Mouse (Mus musculus): ENCODE data around the gene Mthfd2l.
A peak's percentile ranks its signal among the peaks of the same experiment; 100 is the strongest.

Gene Mthfd2l

DNA sequence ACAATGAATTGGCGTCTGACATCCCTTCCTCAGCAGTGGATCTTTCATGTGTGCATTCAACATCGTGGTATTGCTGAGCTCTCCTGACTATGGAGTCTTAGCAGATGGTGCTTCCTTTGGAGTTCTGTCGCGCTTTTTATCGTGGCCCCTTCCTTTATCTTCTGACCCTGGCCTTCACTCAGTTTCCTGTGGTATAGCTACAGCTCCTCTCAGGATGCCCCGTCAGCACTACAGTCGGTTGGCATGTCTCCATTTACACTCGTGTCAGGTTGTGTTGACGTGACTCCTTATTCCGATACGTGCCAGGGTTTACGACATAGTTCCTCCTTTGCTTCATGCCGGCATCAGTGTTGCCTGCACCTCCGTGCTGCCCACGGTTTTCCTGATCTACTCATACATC, 18.6 kb downstream of the Mthfd2l start:
- no peak for DNase-seq

DNA sequence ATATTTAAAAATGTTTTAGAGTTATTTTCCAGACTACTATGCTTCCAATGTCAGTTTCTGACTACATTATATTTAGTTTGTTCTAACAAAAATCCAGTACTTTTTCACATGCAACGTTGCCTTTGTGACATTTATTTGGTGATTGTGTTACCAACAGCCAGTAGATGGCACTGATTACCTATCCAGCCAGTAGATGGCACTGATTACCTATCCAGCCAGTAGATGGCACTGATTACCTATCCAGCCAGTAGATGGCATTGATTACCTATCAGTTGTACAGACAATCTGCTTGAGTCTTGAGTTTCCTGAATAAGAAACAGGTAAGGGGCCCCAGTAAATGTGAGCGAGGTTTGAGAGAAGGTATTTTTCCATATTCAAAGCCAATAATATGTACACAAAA, 20.6 kb downstream of the Mthfd2l start:
- peak; percentile 81 for DNase-seq

DNA sequence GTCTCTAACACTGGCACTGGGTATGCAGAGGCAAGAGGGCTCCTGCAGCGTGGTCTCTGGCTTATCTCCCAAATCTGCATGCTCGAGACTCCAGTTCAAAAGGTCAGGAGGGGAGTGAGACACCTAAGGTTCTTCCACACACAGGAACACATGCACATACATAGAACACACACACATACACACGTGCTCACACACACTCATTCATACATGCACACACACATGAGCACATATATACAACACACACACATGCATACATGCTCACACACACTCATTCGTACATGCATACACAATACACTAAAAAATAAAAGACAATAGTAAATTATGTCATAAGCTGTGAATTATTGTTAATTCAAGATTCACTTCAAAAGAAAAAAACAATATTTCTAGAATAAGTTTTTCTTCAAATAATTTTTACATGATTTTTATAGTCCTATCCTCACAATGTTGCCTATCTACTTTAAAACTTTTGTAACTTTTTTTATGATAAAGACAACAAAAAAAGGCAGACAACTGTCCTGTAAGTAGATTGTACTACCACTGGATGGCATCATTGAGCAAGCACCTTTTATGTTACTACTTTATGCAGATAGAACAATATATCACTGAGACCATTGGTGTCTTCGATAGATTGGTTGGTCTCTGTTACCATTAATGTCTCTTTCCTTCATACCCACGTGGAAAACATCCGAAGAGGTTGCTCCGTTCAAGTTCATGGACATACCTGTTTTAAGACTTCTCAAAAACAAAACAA, 22.0 kb downstream of the Mthfd2l start:
- no peak for DNase-seq

DNA sequence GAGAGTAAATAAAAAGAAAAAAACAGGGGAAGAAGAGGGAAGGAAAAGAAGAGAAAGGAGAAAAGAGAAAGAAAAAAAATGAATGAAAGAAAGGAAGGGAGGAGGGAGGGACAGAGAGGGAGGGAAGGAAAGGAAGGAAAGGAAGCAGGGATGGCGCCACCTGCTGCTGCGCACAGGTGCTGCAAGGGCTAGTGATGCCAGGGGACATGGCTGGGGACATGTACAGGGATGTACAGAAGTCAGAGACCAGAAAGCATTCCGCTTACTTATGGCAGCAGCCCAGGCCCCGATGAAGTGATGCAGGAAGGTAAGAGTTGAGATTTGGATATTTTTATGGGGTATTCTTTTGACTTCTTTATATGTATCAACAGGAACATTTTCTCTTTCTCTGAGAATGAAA, 33.4 kb downstream of the Mthfd2l start:
- peak; percentile 45 for DNase-seq

DNA sequence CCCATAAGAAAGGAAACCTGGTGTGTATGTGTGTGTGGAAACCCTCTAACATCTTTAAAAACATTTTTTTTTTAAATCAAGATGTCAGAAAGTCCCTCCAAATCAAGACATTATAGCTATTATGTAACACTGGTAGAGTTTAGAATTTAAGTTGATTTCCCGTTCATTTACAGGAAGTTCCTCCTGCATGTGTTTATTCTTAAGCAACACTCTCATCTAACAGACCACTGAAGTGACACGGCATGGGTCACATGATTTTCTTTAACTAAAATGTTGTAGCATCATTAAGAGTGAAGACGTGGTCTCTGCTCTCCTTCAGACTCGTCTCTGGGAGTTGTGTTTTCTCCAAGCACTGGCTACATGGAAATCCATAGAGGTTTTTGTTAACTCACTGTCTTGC, 33.8 kb downstream of the Mthfd2l start:
- DNase-seq, result no peak

DNA sequence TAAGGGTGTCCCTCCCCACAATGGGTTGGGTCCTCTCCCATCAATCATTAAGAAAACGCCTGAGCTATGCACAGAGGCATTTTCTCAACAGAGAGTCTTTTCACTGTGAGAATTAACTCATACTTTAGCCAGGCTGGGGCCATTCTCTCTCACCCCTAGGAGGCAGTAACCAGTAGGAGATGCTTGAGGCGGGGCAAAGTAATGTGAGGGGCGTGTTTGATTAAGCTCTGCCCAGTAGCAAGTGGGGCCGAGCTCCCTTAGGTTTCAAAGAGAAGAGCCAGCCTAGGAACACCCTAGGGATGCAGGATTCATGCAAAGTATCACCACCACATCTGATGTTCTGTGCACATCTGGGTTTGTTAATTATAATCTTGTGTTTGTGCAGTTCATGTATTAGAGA, 34.5 kb downstream of the Mthfd2l start:
- DNase-seq, result no peak

DNA sequence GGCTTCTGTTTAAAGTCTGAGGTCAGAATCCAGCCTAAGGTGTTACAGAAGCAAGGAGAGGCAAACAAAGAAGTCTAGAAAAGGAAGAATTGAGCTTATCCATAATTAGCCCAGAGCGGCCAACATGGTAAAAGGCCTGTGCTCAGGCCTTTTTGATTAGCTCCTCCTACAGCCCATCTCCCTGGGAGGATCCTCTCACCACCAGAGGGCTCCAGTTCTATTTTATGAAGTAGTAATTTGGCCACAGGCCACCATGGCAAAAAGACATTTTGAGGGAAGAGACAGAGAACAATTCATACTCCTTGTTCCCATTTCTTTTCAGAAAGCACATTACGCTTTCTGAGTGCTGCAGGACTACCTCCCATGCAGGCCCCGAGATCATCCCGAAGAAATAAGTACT, 46.3 kb downstream of the Mthfd2l start:
- DNase-seq, result peak; percentile 86

DNA sequence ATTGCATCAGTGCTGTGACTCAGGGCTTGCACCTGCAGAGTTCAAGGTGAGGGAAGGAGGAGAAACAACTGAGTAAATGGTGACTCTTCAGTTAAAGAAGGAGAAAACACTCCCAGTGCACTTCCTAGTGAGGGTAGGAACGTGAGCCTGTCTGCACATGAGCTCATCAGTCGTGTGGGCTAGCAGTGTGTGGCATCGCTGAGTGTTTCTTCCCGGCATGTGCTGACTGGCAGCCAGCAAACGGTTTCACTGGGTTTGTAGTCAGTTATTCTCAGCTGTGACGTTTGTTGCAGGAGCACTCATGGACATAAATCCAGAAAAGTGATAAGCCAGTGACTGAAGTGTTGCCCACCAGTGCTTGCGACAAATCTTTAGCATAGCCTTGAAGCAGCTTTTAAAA, 49.4 kb downstream of the Mthfd2l start:
- DNase-seq, result no peak

DNA sequence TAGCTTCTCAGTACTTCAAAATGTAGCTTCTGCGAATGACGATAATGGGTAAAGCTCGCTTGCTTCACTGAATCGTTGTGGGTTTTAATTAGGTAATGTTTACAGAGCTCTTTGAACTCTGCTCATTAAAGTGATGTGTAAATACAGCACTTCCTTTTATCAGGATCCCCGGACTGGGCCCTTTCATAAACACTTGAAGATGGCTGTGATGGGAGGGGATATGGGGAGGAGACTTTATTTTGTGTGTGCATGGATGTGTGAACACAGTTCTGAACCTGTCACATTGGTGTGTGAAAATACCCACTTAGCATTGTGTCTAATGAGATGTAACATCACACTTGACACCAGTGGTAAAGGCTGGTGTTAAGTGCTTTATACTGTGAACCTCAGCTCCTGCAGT, 56.7 kb downstream of the Mthfd2l start:
- DNase-seq, result peak; percentile 2

DNA sequence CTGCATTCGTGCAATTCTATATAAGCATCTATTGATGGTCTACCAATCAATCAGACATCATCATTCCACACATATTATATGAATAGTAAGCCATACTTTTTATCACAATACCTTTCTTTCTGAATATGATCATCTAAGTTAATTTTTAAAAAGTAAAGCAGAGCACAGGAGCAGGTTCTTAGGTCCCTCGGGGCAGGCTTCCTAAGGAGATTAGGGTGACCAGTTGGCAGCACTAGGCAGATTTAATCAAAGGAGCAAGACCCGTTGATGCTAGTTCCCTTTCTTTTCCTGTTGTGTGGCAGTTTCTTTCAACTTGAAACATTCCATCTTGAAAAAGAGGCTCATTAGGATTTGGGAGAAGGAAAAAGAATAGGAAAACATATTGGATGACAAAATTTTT, 57.2 kb downstream of the Mthfd2l start:
- no peak for DNase-seq

DNA sequence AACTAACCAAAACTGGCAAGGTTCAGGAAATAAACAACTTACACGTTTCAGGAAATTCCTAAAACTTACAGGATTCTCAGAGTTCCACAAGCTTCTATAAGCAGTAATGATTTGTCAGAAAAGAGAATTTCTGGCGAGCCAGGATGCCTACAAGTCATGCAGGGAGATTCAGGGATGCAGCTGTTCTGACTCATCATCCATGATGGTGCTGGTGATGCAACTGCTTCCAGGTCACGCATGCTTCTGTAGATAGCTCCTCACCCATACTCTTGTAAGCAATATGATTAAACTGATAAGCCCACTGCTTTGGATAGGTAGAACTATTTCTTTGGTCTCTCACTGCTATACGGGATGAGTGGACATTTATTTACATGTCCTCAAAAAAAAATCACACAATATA, 57.7 kb downstream of the Mthfd2l start:
- no peak for DNase-seq

DNA sequence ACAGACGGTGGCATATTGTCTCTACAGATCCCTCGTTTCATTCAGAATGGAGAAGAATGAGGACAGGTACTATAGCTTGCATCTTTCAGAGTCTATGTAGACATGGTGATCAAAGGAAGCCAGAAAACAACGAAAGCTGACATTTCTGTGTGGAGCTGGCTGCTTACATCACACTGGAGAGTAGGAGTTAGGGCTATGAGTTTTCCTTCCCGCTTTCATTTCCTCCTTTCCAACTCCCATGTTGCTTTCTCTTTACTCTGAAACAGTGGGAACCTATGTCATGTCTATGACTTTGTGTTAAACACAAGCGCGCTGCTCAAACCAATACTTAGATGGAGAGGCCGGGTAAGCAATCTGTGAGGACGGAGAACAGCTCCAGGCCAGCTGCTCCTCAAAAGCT, 69.0 kb downstream of the Mthfd2l start:
- no peak for DNase-seq

DNA sequence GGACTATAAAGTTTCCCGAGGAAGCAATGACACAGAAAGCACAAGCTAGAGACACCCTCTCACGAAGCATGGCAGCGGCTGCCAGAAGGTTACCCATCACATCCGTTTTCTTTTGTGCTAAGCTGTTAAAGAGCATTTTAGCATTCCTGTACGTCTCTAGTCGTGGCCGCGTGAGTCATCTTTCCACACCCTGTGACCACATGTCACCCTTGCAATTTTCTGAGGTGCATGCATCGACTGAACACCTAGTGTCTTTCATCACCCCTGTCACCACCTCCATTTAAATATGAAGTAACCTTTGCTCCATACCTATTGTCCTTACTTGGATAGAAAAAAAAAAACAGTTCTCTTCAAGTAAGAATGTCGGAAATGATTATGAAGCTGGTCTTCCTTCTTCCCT, 84.3 kb downstream of the Mthfd2l start:
- no peak for DNase-seq

DNA sequence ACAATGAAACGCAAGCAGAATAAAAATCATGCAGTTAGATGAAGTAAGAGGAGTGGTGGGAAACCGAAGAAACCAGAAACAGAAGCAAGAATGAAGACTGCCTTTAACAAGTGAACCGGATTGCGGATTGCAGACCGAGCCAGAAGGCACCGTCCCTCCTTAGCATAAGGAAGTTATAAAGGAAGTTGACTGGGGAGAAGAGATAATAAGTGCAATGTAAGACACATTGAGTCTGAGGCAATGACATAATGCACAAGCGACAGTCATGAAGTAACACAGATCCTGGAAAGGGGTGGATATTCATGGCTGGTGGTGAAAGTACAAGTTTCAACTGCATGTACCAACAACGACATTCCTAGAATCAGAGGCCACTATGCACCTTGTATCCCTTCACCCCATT, 92.2 kb downstream of the Mthfd2l start:
- DNase-seq, result no peak

DNA sequence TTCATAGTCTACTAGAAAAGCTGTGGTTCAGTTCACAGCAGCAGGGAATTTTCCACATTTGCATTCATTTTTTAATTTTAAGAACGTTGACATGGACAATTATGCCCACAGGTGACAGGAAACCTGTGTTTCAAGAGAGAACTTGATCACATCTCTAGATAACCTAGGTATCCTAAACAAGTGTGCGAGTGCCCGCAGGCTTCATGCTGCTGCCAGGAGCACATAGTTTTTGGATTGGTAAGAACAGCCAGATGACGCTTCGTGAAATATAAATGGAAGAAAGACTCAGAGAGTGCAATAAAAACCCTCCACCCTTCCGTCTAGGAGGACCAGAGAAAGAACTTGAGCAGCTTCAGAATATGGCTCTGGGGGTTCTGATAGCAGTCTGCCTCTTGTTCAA, 96.2 kb downstream of the Mthfd2l start, which contains the start of gene Epgn:
TSS of gene Epgn (plus strand) at position 301 of the 400 bp plus-strand sequence.
- no peak for DNase-seq

DNA sequence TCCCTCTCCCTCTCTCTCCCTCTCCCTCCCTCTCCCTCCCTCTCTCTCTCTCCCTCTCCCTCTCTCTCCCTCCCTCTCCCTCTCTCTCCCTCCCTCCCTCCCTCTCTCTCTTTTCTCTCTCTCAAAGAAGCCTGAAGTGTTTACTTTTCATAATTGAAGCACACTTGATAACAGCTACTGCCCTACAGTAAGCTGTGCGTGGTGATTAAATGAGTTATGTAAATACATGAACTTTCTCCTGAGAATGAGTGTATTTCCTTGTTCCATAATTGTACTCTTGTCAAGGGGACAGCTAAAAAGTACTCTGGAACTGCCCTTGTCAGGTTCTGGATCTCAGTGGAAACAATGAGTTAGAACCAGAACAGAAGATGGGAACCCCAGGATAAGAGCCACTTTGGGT, 96.9 kb downstream of the Mthfd2l start:
- no peak for DNase-seq

DNA sequence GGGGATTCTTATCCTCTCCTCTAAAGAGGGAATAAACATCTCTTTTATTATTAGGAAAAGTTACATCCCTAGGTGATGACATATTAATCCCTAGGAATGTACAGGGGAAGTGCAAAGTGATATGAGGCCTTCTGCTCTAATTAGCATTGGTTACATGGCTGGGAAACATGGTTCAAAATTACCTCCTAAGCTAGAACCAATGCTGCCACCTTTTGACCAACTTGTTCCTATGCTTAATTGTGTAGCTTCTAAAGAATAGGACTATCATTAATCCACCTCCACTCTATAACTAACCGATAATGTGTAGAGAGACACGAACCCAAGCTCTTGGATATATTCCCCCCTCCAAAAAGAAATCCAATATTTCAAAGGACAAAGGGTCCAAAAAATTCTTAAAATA, 99.7 kb downstream of the Mthfd2l start:
- DNase-seq, result peak; percentile 38

DNA sequence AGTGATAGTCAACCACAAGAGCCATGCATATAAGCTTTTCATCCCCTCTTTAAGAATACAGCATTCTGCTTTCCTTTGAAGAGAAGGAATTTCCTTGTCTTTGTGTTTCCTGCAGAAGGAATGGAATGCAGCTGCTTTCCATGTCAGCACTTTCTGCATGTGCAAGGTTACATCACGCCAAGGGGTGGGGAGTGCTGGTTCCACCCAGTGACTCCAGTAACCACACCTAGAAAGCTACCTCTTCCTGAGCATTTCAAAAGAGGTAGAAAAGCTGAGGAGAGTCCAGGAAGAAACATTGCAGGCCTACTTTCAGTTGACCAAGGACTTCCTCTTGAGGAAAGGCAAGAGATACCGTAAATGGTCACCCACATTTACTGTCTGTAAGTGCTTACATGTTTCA, 104.4 kb downstream of the Mthfd2l start:
- peak; percentile 48 for DNase-seq

DNA sequence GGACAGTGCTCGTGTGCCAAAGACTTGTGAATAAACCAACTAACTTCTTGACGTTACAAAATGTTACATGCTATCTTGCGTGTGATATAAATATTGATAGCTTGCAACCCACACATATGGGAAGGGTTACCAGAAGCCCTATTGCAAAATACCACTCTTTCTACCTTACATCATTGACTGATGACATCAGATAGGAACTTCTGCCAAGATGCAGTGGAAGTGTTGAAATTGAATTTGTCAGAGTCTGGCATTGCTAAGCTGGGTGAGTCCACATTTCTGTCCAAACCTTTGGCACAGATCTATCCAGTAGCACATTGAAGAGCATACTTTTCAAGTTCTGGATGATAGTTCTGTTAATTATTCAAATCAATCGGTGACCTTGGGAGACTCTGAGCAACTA, 105.7 kb downstream of the Mthfd2l start:
- peak; percentile 64 for DNase-seq

DNA sequence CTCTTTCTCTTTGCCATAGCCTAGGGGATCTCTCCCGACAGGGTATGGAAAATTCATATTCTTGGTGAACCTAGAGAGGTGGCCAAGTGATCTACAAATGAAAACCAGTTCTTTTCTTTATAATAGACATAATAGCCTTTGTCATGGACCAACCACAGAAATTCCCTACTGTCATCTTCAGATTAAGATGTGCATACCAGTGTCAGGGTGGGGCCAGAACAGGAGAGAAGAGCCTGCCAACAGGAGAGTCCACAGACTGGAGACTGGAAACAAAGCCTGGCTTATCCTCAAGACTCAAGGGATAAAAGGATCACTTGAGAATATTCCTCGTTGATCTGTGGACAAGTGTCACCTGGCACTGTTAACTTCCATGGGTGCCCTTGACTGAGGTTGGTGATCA, 106.8 kb downstream of the Mthfd2l start:
- no peak for DNase-seq

DNA sequence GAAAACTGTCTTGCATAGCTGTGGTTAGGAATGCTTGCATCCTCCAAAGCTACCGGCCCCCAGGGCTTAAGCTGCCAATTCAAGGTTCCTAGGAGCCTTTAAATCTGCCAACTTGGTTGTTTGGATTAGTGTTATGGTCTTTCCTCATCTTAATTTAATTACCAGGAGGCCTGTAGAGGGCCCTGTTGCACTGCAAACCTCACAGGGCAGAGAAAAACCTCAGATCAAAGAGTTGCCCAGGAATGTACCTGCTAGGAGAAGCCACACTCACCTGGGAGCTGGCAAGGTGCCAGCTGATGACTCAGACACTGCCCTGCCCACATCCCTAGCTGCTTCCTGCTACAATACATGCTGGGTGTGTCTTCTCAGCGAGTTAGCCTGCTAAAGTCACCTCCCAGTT, 107.6 kb downstream of the Mthfd2l start:
- DNase-seq, result peak; percentile 77

DNA sequence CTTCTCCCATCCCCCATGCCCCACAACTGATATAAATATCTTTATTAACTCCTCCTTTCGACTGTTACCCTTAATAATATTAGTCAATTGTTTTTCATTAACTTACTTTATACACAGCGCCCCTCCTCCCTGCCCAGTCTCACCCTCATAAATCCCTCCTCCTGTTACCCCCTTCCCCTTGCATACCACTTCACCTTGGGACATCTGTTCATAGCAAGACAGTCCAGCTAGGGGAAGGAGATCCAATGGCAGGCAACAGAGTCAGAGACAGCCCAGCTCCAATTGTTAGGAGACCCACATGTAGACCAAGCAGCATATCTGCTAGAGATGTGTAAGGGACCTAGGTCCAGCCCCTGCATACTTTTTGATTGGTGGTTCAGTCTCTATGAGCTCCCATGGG, 108.0 kb downstream of the Mthfd2l start:
- no peak for DNase-seq

DNA sequence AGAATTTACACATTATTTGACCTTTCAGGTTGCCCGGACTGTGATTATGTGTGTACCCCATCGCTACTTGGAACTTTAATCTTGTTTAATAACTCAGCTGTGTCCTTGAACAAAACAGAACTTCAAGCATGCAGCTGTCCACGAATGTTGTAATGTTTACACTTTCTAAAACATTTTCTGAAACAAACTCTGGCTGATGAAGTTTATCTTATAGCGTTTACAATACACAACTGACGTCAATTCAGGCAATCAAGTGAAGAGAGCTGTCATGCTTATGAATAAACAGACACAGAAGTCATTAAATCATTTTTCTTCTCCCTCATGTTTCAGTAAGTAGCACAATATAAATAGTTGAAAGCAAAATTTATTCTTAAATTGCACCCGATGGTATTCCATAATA, 117.1 kb downstream of the Mthfd2l start:
- DNase-seq, result no peak

DNA sequence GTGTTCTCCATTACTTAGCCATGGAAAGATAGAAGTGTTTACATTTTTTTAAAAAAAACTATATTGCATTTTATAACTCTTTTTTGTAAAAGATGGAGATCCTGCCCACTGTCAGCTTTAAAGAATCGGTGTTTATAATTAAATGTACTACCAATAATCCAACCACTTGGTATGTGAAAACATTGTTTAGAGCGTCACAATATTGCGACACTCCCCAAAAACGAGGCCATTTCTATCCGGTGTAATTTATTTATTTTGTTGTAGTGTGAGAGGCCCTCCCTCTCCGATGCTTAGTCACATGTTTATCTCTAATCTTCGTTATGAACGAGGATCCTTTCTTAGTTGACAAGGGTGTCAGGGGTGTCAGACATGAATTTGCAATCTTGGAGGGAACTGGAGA, 117.5 kb downstream of the Mthfd2l start:
- no peak for DNase-seq

Data from lung, postnatal 36 days (tissue).